Mouse (Mus musculus): ENCODE measurements around the gene Gabarap. TPM values are rescaled to one million over a fixed set of nuclear protein-coding genes. Genes with fewer than 3 reads are reported as not detected.

The Gabarap gene
- polyA plus RNA-seq, 1 experiment from 2014 or later: 507 TPM

- ATAC-seq (replicated peaks): no peak
- Histone ChIP-seq H3K4me1 (peaks cover 49% of the 10 kb centered on the region), H3K4me3 (no peak overlapping the region), H3K4me2 (0 out of 2 replicates have a peak overlapping the region, but pooled peaks have one; percentile 77), H3K27me3 (replicated peaks) (no peaks in the 10 kb centered on the region), H3K9ac (no peak overlapping the region), H3K27ac (0 out of 2 replicates have a peak overlapping the region, but pooled peaks have one; percentile 30), H3K9me3 (no peaks in the 10 kb centered on the region), H3K36me3 (replicated peaks) (peaks cover 14% of the 10 kb centered on the region)
- 88% methylated on average over 11 of the region's 11 CpGs for WGBS
Observed at GRCm38 (mm10) chr11:69994401-69995090, 3.6 kb downstream of the Gabarap start.

- Histone ChIP-seq H3K27me3 (replicated peaks) (no peaks in the 10 kb centered on the region), H3K9ac (peak within 1 kb of the TSS; percentile 87), H3K4me2 (peak within 1 kb of the TSS; percentile 77), H3K36me3 (replicated peaks) (peaks cover 9% of the 10 kb centered on the region), H3K27ac (peak within 1 kb of the TSS; percentile 92), H3K9me3 (no peaks in the 10 kb centered on the region), H3K4me3 (peak within 1 kb of the TSS; percentile 90), H3K4me1 (peaks cover 49% of the 10 kb centered on the region)
- WGBS: under 1% methylated on average over 36 of the region's 36 CpGs
- ATAC-seq (replicated peaks): peak; percentile 87
Observed at GRCm38 (mm10) chr11:69995391-69995960, 4.5 kb downstream of the Gabarap start, which contains the start of gene Phf23. TSS of gene Phf23 (plus strand) at chr11:69995777.

- no peak for ATAC-seq (replicated peaks)
- peaks cover 52% of the 10 kb centered on the region for H3K4me1 ChIP-seq
- H3K27me3 ChIP-seq (replicated peaks): no peaks in the 10 kb centered on the region
- peak overlapping the region; percentile 77 for H3K4me2 ChIP-seq
- peak overlapping the region; percentile 87 for H3K9ac ChIP-seq
- WGBS: under 1% methylated on average over 66 of the region's 66 CpGs
- peak overlapping the region; percentile 92 for H3K27ac ChIP-seq
- no peaks in the 10 kb centered on the region for H3K9me3 ChIP-seq
- peak overlapping the region; percentile 90 for H3K4me3 ChIP-seq
- H3K36me3 ChIP-seq (replicated peaks): peaks cover 9% of the 10 kb centered on the region
Observed at GRCm38 (mm10) chr11:69996161-69997061, 5.5 kb downstream of the Gabarap start.

- H3K36me3 ChIP-seq (replicated peaks): peaks cover 9% of the 10 kb centered on the region
- H3K9ac ChIP-seq: peak overlapping the region; percentile 87
- under 1% methylated on average over 39 of the region's 44 CpGs for WGBS
- no peaks in the 10 kb centered on the region for H3K9me3 ChIP-seq
- peak overlapping the region; percentile 90 for H3K4me3 ChIP-seq
- ATAC-seq (replicated peaks): 0 out of 2 replicates have a peak, but pooled peaks have one; percentile 2
- H3K4me2 ChIP-seq: peak overlapping the region; percentile 77
- H3K27me3 ChIP-seq (replicated peaks): no peaks in the 10 kb centered on the region
- H3K4me1 ChIP-seq: peaks cover 57% of the 10 kb centered on the region
- peak overlapping the region; percentile 92 for H3K27ac ChIP-seq
Observed at GRCm38 (mm10) chr11:69997070-69997509, 6.1 kb downstream of the Gabarap start.

- Histone ChIP-seq H3K27ac (no peak overlapping the region), H3K36me3 (replicated peaks) (peaks cover 9% of the 10 kb centered on the region), H3K27me3 (replicated peaks) (no peaks in the 10 kb centered on the region), H3K4me2 (no peak overlapping the region), H3K4me3 (0 out of 2 replicates have a peak overlapping the region, but pooled peaks have one; percentile 90), H3K4me1 (peaks cover 63% of the 10 kb centered on the region), H3K9ac (no peak overlapping the region), H3K9me3 (no peaks in the 10 kb centered on the region)
- 92% methylated on average over 27 of the region's 27 CpGs for WGBS
- no peak for ATAC-seq (replicated peaks)
Observed at GRCm38 (mm10) chr11:69998567-69999491, 7.9 kb downstream of the Gabarap start.

GRCm38 (mm10) chr11:69999666-70000065 is 8.7 kb downstream of the Gabarap start:
- 88% methylated on average over 8 of the region's 8 CpGs for WGBS
- H3K4me3 ChIP-seq: peak overlapping the region; percentile 67

GRCm38 (mm10) chr11:70000396-70000898 is 9.5 kb downstream of the Gabarap start, which contains the start of gene Dvl2:
TSS of gene Dvl2 (plus strand) at chr11:70000595.
- Histone ChIP-seq H3K9ac (peak within 1 kb of the TSS; percentile 69), H3K9me3 (no peaks in the 10 kb centered on the region), H3K4me3 (peak within 1 kb of the TSS; percentile 67), H3K27me3 (replicated peaks) (no peaks in the 10 kb centered on the region), H3K4me1 (peaks cover 56% of the 10 kb centered on the region), H3K27ac (peak within 1 kb of the TSS; percentile 98), H3K36me3 (replicated peaks) (peaks cover 9% of the 10 kb centered on the region), H3K4me2 (peak within 1 kb of the TSS; percentile 83)
- under 1% methylated on average over 48 of the region's 48 CpGs for WGBS
- peak; percentile 60 for ATAC-seq (replicated peaks)

More at GRCm38 (mm10) chr11:69999666-70000065, 8.7 kb downstream of the Gabarap start:
- no peaks in the 10 kb centered on the region for H3K9me3 ChIP-seq
- peaks cover 62% of the 10 kb centered on the region for H3K4me1 ChIP-seq
- H3K27ac ChIP-seq: peak overlapping the region; percentile 98
- H3K9ac ChIP-seq: no peak overlapping the region
- H3K36me3 ChIP-seq (replicated peaks): peaks cover 9% of the 10 kb centered on the region
- ATAC-seq (replicated peaks): no peak
- H3K4me2 ChIP-seq: peak overlapping the region; percentile 83; the same call in 1 of the 2 replicates
- no peaks in the 10 kb centered on the region for H3K27me3 ChIP-seq (replicated peaks)

- peaks cover 56% of the 10 kb centered on the region for H3K4me1 ChIP-seq
- ATAC-seq (replicated peaks): no peak
- 13% methylated on average over 8 of the region's 8 CpGs for WGBS
Observed at GRCm38 (mm10) chr11:70001159-70001558, 10.2 kb downstream of the Gabarap start.

GRCm38 (mm10) chr11:70001865-70002264 is 10.9 kb downstream of the Gabarap start:
- ATAC-seq (replicated peaks): no peak
- peak overlapping the region; percentile 83 for H3K4me2 ChIP-seq
- H3K9me3 ChIP-seq: no peaks in the 10 kb centered on the region
- peaks cover 18% of the 10 kb centered on the region for H3K36me3 ChIP-seq (replicated peaks)
- peaks cover 56% of the 10 kb centered on the region for H3K4me1 ChIP-seq
- H3K27ac ChIP-seq: no peak overlapping the region
- peak overlapping the region; percentile 67 for H3K4me3 ChIP-seq
- no peak overlapping the region for H3K9ac ChIP-seq
- H3K27me3 ChIP-seq (replicated peaks): no peaks in the 10 kb centered on the region

More at GRCm38 (mm10) chr11:70001159-70001558, 10.2 kb downstream of the Gabarap start:
- H3K4me3 ChIP-seq: peak overlapping the region; percentile 67
- H3K9me3 ChIP-seq: no peaks in the 10 kb centered on the region
- no peaks in the 10 kb centered on the region for H3K27me3 ChIP-seq (replicated peaks)
- H3K9ac ChIP-seq: peak overlapping the region; percentile 69
- peaks cover 11% of the 10 kb centered on the region for H3K36me3 ChIP-seq (replicated peaks)
- peak overlapping the region; percentile 98 for H3K27ac ChIP-seq
- peak overlapping the region; percentile 83 for H3K4me2 ChIP-seq

- Histone ChIP-seq H3K9me3 (no peaks in the 10 kb centered on the region), H3K4me2 (peak overlapping the region; percentile 83), H3K9ac (0 out of 2 replicates have a peak overlapping the region, but pooled peaks have one; percentile 12), H3K27me3 (replicated peaks) (no peaks in the 10 kb centered on the region), H3K4me3 (peak overlapping the region; percentile 67; the same call in 1 of the 2 replicates), H3K27ac (no peak overlapping the region), H3K4me1 (peaks cover 53% of the 10 kb centered on the region), H3K36me3 (replicated peaks) (peaks cover 24% of the 10 kb centered on the region)
- ATAC-seq (replicated peaks): no peak
- WGBS: 90% methylated on average over 2 of the region's 2 CpGs
Observed at GRCm38 (mm10) chr11:70002471-70002870, 11.5 kb downstream of the Gabarap start.

GRCm38 (mm10) chr11:70005521-70005920 is 14.6 kb downstream of the Gabarap start:
- peaks cover 45% of the 10 kb centered on the region for H3K36me3 ChIP-seq (replicated peaks)
- H3K4me3 ChIP-seq: no peak overlapping the region
- 47% methylated on average over 5 of the region's 5 CpGs for WGBS
- H3K27me3 ChIP-seq (replicated peaks): no peaks in the 10 kb centered on the region
- H3K9ac ChIP-seq: no peak overlapping the region
- no peak for ATAC-seq (replicated peaks)
- no peak overlapping the region for H3K27ac ChIP-seq
- peaks cover 35% of the 10 kb centered on the region for H3K4me1 ChIP-seq
- H3K9me3 ChIP-seq: no peaks in the 10 kb centered on the region
- no peak overlapping the region for H3K4me2 ChIP-seq
